Mouse (Mus musculus) urinary bladder, postnatal 4 days (tissue): ENCODE results near the gene Nckap5.
"Not testable (repeated sequence)": the region's sequence is repeated elsewhere in the genome, so short reads cannot be mapped to it uniquely, and the experiment has no call there.

Experiments
- DNase-seq, 2 experiments: peaks; one replicate each; pipeline ENCODE4 v3.0.0; 2021 to 2022; ENCODE audit warnings: low spot score in 2 of 2

The Nckap5 gene

DNA sequence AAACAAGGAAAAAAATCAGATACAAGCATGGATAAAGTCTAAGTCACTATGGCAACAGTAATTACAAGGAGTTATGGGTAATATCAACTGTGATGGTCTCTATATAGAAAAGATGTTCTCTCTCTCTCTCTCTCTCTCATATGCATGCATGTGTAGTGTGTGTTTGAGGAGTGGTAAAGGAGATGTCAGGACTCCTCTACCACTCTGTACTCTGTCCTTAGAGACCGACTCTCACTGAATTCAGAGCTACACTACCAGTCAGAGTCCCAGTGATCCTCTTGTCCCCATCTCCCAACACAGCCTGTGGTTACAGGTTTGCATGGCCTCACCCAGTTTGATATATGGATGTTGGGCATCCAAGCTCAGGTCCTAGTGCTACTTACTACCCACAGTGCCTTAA lies 662.0 kb downstream of the Nckap5 start:
- no peak for DNase-seq

DNA sequence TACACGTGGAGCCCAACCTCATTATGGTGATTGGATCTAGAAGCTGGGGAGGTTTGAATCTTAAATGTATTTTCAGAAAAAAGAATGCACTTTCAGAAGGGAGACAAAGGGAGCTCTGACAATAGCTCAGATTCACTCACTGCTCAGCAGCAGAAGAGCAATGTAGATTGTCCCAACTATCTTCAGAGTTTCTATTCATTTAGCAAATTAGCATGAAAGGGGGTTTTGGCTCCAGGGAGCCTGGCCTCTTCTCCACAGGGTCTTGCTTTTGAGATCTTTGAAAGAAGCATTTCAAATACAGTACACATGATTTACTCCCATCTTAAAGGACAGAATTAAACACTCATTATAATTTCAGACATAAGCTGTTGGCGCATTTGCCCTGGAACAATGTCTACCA lies 662.5 kb downstream of the Nckap5 start:
- no peak for DNase-seq

DNA sequence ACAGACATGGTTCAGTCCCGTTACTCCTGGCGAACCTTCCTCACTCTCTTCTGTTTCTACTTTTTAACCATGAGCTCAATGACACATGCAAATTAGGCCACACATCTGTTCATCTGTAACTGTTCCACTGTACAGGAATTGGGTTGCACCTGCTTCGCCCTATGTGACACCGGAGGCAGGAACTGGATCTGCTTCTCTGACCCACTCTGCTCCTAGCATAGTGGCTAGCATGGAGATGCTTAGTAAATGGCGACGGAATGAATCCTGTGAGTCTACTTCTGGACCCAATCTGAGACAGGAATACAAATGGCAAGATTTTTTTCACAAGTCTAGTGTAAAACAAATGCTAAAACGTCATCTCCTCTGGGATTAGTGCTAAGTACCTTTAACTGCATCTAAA lies 663.1 kb downstream of the Nckap5 start:
- DNase-seq: no peak

DNA sequence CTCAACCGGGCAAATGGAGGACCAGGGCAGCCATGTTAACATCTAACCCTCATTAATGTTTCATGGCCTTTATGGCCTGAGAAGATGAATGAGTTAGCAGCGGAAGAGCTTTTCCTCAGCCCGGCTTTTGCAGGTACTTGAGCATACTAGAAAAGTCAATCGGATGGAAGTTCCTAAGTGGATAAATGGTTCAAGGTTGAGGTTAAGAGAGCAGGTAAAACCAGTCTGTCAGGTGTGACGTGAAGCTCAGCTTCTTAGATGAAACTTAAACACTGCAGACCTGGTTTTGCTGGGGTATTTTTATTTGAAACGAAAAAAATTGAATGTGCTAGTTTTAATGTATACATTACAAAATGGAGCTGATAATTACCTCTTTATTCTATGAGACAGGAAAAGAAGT lies 671.3 kb downstream of the Nckap5 start:
- DNase-seq: no peak

DNA sequence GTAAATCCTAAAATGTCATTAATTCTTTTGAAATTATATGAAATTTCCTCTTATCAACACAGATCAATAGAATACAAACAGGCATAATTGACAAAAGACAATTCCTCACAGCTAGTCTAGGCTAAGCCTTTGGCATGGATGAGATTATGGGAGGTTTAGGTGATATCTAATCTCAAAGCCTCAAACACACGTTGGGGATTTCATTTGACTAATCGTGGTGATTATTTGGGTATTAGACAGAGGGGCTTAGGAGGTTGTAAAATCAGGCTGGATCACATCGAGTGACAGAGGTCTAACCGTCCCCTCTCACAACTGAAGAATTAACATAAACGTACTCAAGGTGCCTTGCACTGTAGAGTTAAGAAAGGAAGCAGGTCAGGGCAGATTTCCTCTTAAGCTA lies 674.8 kb downstream of the Nckap5 start:
- DNase-seq: no peak

DNA sequence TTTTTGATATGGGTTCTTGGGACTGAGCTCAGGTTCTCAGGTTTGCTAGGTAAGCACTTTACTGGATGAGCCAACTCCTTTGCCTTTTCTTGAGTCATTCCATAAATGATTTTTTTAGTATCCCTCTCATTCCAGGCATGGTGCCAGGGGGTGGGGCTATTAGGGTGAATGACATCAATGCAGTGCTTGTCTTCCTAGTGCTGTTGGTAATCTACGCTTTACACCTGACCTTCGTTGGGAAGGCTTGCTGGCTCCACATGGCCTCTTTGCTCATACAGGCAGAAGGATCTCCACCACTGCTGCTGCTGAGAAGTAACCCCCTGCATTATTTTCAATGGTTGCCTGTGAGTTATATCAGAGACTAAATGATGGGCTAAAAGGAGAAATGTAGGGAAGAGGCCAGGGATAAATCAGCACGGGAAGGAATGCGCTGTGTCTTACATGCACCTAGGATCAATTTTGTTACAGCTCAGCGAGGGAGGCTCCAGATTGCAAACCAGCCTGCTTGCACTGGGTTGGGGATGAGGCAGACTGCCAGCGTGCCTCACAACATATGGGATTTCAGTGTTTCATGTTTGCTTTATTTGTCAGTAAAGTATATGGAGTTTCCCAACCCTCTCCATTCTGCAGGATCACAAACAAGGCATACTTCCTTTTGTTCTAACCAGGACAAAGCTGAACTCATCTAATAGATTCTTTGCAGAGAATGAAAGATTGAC lies 676.9 kb downstream of the Nckap5 start:
- peak in 1 of 2 experiments; percentile 18 for DNase-seq

DNA sequence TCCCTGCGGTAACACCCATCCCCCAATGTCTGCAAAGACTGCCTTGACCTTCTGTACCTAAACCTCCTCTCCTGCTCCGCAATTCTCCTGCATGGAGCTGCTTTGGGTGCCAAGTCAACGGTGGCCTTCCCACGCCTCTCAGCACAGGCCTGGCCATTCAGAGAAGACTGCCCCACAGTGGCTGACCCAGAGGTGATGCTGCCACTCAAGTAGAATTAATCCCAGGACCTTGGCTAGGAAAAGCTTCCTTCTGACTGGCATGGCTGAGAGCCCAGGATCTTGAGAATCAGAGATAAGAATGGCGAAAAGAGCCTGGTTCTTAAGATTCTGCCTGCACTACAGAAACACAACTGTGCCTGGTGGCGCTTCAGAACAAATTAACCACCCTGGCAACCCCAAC lies 678.4 kb downstream of the Nckap5 start:
- DNase-seq: no peak

DNA sequence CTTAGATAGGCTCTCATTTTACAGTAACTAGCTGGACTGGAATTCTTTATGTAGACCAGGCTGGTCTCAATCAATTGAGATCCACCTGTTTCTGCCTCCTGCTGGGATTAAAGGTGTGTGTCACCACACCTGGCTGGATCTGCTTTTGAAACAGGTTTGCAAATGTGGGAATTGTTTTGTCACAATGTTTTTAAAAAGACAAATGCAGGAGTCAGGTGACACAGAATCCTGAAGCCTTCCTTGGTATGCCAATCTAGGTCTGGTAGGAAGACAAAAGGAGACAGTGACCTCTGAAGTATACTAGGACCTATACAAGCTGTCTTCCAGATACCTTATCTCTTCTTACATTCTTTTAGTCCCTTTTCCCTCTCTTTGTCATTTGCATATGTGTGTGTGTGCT lies 680.6 kb downstream of the Nckap5 start:
- no peak for DNase-seq

DNA sequence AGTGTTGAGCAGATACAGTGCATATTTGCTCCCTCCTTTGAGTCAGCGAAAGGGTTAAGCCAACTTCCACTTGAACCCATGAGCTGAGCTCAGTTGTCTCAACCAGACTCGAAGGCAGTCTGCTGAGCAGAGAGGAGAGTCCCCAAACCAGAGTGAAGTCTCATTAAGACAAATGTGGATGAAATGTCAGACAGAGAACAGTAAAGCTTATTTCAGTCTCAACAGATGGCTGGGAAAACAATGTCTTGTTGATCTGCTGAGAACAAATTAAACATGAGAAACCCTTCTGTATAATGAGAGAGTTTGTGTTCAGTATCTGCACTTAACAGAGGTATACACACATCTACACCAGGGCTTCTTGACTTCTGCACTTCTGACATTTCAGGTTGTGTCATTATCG lies 694.9 kb downstream of the Nckap5 start:
- no peak for DNase-seq

DNA sequence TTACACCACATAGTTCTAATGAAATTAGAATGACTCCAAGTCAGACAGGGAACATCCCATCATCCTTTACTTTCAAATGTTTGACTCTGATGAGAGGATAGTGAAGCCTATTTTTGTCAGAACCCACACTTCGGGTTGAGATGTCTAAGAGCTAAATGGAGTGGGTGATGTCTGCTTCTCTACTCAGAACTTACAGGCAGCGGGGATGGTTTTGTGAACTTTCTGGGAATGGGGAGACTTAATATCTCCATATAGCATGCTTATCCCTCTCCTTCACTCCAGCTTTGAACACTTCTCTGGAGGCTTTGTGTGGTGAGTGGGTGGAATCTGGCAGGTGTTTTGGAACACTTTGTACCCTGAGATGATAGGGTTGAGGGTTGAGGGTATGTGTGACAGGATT lies 698.3 kb downstream of the Nckap5 start:
- no peak for DNase-seq

DNA sequence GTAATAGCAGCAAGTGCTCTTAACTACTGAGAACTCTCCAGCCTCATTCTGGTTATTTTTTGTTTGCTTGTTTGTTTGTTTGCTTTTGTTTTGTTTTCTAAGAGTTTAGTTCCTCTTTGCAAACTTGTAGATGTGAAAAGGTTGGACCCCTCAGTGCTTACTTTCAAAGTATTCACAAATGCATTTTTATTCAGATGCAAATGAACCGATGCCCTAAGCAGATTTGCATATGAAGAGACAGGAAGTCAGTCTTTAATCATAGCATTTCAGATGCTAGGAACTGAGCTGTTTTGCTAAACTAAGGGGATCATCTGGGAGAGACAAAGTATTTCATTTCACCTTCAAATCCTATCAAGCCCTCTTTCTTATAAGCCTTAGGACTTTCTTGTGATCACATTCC lies 701.5 kb downstream of the Nckap5 start:
- no peak for DNase-seq

DNA sequence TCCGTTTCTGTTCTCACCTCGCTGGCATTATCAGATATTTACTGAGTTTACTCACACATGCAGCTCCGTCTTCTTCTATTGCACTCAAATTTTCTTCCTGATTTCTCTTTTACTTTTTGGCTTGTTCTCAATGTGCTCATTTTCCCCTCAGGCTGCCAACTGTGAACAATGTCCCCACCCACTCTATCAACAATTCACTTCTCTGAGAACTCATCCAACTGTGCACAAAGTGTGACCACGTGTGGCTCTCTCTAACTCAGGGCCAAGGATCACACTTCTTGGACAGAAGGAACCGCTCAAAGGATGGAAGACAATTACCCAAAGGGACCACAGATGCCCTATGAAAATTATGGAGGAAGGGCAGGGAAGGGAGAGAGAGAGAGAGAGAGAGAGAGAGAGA lies 707.5 kb downstream of the Nckap5 start:
- DNase-seq: no peak

DNA sequence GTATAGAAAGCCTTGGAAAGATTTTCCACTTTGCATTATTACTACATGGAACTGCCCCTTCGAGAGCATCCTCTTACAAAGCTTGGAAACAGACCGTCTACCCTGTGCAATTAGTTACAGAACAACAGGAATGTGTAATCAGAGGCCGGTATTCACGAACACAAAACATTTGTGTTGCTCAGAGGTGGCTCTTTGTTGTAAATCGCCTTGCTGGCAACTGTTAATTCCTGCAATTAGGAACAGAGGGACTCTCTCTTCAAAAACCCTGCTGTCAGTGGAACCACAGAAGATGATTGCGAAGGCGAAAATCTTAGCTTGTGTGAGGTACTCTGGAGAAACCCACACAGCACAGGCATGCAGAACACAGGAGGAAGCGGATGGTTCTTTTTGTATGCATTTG lies 710.1 kb downstream of the Nckap5 start:
- DNase-seq: no peak

DNA sequence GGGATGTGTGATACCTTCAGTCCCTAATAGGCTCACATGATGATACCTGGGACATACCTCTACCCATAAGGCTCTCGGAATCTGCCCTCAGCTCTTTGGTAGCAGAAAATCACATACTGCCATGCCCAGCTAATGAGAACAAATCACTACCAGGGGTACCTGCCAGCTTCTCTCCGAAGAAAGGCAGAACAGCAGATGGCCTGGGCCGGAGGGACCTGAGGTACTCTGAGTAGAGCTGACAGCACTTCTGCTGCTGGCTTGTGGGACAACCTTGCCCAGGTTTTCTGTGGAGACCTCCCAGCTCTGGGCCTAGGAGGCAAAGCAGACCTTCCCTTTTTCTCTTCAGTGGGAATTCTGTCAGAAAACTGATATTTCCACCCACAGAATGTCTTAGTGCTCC lies 714.6 kb downstream of the Nckap5 start:
- DNase-seq: no peak

DNA sequence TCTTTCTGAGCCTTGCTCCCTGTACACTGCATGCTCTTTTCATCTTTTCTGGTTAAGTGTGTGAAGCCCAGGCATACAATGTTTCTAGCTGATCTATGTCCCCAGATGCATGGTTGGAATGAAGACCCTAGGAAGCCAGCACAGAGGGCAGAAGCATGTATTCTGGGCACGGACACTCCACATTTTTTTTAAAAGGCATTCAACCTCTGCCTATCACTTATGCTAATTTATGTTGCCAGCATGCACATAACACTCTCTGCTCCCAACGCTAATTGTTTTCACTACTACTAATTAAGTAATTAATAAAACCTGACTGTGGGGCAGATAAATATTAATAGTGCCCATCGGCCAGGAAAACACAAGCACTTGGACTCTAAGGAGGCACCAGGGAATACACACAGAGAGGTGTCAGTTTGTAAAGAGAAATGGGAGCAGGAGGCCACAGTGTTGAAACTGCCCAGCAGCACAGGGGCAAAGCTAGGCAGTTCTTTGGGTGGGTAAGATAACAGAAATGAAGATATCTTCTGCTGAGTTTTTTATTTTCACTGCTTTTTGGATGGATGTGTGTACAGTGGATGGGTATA lies 724.8 kb downstream of the Nckap5 start:
- DNase-seq: no peak

DNA sequence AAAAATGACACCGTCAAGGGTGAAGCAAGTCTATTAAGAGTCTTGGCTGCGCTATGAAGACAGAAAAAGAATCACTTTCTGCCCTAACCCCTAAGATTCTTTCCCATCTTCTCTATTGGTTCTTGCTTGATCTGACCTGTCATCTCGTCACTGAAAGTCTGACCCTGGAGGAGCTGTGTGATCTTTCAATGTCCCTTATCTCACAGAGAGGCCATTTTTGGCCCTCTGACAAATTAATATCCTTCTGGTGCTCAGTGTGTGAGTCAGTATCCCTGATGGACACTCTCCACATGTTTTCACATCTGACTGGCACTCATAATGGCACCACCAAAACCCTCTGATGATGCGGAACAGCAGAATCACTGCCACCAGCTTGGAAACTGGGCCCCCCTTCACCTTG lies 736.3 kb downstream of the Nckap5 start:
- no peak for DNase-seq

DNA sequence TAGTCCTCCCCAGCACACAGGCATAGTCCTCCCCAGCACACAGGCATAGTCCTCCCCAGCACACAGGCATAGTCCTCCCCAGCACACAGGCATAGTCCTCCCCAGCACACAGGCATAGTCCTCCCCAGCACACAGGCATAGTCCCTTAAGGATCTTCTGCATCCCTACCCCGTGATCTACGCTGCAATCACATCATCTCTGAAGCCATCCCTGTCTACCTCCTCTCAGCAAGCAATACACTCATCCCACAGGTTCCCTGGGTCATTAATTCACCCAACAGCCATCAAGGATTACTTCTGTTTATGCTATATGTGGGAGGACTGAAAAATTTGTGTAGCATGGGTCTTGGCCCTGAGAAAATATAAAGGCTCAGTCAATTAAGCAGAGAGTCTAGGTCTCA lies 738.6 kb downstream of the Nckap5 start:
- DNase-seq: not testable (repeated sequence)

DNA sequence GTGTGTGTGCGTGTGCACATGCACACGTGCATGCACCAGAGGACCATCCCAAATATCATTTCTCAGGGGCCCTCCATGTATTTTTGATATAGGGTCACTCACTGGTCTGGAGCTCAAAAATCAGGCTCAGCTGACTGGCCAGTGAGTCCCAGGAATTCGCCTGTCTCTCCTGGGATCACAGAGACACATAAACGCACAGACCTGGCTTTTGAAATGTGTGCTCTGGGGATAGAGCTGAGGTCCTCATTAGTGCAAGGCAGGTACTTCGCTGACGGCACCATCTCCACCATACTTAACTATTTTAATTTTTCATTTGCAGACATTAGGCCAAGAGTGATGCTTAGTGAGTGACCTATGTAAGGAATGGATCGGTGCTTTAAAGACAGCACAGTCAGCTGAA lies 743.4 kb downstream of the Nckap5 start:
- DNase-seq: no peak

DNA sequence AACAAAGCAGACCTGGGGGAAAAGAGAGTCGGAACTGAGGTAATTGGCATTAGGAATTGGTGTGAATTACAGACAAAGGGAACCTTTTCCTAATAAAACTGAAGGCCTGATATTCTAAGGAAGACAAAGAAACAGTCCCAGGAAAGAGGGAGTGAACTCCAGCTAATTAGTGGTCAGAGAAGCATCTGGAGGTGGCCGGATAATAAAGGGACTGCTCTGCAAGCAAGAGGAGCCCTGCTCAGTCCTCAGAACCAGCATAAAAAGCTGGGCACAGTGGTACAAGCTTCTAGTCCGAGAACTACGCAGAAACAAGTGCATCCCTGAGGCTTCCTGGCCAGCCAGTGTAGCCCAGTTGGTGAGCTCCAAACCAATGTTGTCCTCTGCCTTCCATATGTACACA lies 754.3 kb downstream of the Nckap5 start:
- no peak for DNase-seq

DNA sequence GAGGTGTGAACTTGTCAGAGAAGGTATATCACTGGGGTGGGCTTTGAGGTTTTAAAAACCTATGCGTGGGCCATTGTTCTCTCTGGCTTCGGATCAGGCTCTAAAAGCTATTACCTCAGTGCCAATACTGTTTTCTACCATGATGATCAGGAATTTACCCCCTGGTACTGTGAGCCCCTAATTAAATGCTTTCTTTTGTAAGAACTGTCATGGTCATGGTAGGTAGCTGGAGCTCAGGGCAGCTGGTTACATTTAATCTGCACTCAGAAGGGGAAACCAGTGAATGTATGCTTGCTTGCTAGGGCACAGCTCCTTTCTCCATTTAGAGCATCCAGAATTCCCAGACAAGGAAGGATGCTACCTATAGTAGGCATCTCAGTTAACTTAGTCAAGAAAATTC lies 759.7 kb downstream of the Nckap5 start:
- DNase-seq: no peak

DNA sequence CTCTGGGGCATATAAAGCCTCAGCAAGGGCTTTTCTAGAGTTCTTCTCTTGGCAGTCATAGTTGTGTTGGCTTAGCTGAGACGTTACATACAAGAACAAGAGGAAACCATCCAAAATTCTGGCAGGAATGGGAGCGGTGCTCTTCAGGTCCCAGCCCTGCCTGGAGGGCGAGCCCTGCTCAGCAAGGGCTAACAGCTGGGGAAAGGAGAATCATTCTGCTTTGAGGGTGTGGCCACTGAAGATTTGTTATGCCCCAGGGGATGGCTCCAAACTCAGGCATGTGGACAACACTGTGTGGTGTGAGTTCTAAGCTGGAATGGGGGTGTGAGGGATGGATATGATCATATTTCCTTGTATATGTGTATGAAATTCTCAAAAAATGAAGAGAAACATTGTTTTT lies 779.1 kb downstream of the Nckap5 start:
- DNase-seq: no peak

DNA sequence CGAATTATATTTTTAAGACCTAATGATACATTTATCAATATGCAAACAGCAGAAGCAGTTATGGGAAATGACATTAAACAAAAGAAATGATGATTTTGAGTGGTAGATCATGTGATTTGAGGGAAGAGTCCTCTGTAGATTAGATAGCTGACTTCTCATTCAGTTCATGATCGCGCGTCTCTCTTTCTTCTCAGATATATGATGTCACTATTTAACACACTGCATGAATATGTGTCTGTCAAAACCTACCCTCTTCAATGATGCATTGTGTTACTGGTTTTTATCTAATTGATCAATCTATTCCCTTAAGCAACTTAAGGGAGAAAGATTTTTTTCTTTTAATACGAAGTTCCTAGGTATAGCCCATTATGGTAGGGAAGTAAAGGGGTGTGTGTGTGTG lies 787.7 kb downstream of the Nckap5 start:
- DNase-seq: no peak

DNA sequence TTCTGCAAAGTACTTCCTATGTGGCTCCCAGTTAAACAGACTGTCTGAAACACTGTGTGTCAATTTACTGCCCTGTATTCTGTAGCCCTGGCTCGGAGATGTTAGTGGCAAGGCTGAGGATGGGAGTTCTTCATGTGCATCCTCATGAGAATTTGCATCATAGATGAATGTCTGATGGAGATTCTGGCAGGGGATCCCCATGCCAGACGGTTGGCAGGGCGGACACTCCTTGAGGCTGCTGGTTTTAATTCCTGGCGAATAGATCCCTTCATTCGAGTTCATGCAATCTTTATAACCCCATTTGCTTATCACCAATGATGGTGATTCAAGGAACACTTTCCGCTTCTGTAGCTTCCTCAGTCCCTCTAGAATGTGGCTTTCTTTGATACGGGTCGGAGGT lies 803.1 kb downstream of the Nckap5 start:
- DNase-seq: no peak

DNA sequence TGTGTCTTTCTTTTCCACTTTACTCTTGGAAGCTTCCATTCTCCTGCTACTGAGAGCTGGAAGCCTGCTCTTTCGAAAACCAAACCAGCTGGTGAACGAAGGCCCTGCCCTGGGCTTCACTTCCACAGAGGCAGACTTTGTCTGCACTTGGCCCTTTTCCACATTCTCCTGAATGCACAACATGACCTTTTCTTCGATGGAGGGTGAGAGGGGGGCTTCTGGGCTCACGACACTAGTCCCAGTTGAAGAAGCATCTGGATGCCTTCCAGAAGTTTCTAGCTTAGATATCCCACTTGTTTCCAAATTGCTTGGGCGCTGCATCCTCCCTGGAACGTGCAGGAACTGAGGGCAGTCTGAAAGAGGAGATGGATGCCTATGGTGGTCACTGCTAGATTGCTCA lies 806.1 kb downstream of the Nckap5 start:
- DNase-seq: no peak
